Mouse (Mus musculus): ENCODE measurements around the gene Szt2. TPM values are rescaled to one million over a fixed set of nuclear protein-coding genes. Genes with fewer than 3 reads are reported as not detected.

Gene Szt2
- polyA plus RNA-seq, 1 experiment from 2014 or later = 3.1 TPM

- no peaks in the 10 kb centered on the region for H3K4me1 ChIP-seq (ENCODE audit: control insufficient read depth, low read depth, low read length)
- H3K9me3 ChIP-seq (replicated peaks; ENCODE audit: control insufficient read depth, low read length) = no peaks in the 10 kb centered on the region
- 55% methylated on average over 4 of the region's 4 CpGs for WGBS (ENCODE audit: insufficient replicate concordance)
- no peak overlapping the region for H3K9ac ChIP-seq (ENCODE audit: low read depth, low read length)
- no peak overlapping the region for H3K4me2 ChIP-seq (ENCODE audit: low read depth, low read length)
- no peaks in the 10 kb centered on the region for H3K27me3 ChIP-seq (ENCODE audit: control insufficient read depth, insufficient read depth, low read depth, low read length)
- no peak overlapping the region for H3K4me3 ChIP-seq (ENCODE audit: low read depth, low read length)
- H3K36me3 ChIP-seq (ENCODE audit: control insufficient read depth, insufficient read depth) = no peaks in the 10 kb centered on the region
- no peak overlapping the region for H3K27ac ChIP-seq (ENCODE audit: low read length)
- no peak for ATAC-seq (ENCODE audit: low read depth)
Observed at GRCm38 (mm10) chr4:118335991-118336390, 73.1 kb downstream of the Szt2 start.

GRCm38 (mm10) chr4:118331777-118332176 is 77.3 kb downstream of the Szt2 start:
- no peak for ATAC-seq (ENCODE audit: low read depth)
- Histone ChIP-seq H3K4me3 (ENCODE audit: low read depth, low read length) (no peak overlapping the region), H3K9me3 (replicated peaks; ENCODE audit: control insufficient read depth, low read length) (no peaks in the 10 kb centered on the region), H3K4me1 (ENCODE audit: control insufficient read depth, low read depth, low read length) (no peaks in the 10 kb centered on the region), H3K27ac (ENCODE audit: low read length) (no peak overlapping the region), H3K9ac (ENCODE audit: low read depth, low read length) (no peak overlapping the region), H3K36me3 (ENCODE audit: control insufficient read depth, insufficient read depth) (no peaks in the 10 kb centered on the region), H3K27me3 (ENCODE audit: control insufficient read depth, insufficient read depth, low read depth, low read length) (no peaks in the 10 kb centered on the region), H3K4me2 (ENCODE audit: low read depth, low read length) (no peak overlapping the region)
- WGBS (ENCODE audit: insufficient replicate concordance) = 30% methylated on average over 4 of the region's 4 CpGs

GRCm38 (mm10) chr4:118326476-118326875 is 82.6 kb downstream of the Szt2 start:
- 21% methylated on average over 7 of the region's 7 CpGs for WGBS (ENCODE audit: insufficient replicate concordance)
- no peak overlapping the region for H3K27ac ChIP-seq (ENCODE audit: low read length)
- no peaks in the 10 kb centered on the region for H3K9me3 ChIP-seq (replicated peaks; ENCODE audit: control insufficient read depth, low read length)
- no peak overlapping the region for H3K4me3 ChIP-seq (ENCODE audit: low read depth, low read length)
- H3K36me3 ChIP-seq (ENCODE audit: control insufficient read depth, insufficient read depth) = no peaks in the 10 kb centered on the region
- no peak overlapping the region for H3K4me2 ChIP-seq (ENCODE audit: low read depth, low read length)
- no peak overlapping the region for H3K9ac ChIP-seq (ENCODE audit: low read depth, low read length)
- no peaks in the 10 kb centered on the region for H3K4me1 ChIP-seq (ENCODE audit: control insufficient read depth, low read depth, low read length)
- H3K27me3 ChIP-seq (ENCODE audit: control insufficient read depth, insufficient read depth, low read depth, low read length) = no peaks in the 10 kb centered on the region
- no peak for ATAC-seq (ENCODE audit: low read depth)

- Histone ChIP-seq H3K4me2 (ENCODE audit: low read depth, low read length) (no peak overlapping the region), H3K4me3 (ENCODE audit: low read depth, low read length) (no peak overlapping the region), H3K27me3 (ENCODE audit: control insufficient read depth, insufficient read depth, low read depth, low read length) (no peaks in the 10 kb centered on the region), H3K36me3 (ENCODE audit: control insufficient read depth, insufficient read depth) (no peaks in the 10 kb centered on the region), H3K9ac (ENCODE audit: low read depth, low read length) (no peak overlapping the region), H3K9me3 (replicated peaks; ENCODE audit: control insufficient read depth, low read length) (no peaks in the 10 kb centered on the region), H3K4me1 (ENCODE audit: control insufficient read depth, low read depth, low read length) (no peaks in the 10 kb centered on the region), H3K27ac (ENCODE audit: low read length) (no peak overlapping the region)
- no peak for ATAC-seq (ENCODE audit: low read depth)
- WGBS (ENCODE audit: insufficient replicate concordance) = 72% methylated on average over 2 of the region's 2 CpGs
Observed at GRCm38 (mm10) chr4:118320636-118321035, 88.4 kb downstream of the Szt2 start.

- WGBS (ENCODE audit: insufficient replicate concordance) = 39% methylated on average over 8 of the region's 8 CpGs
Observed at GRCm38 (mm10) chr4:118319706-118320344, 89.2 kb downstream of the Szt2 start.

GRCm38 (mm10) chr4:118316662-118317061 is 92.4 kb downstream of the Szt2 start:
- Histone ChIP-seq H3K4me1 (ENCODE audit: control insufficient read depth, low read depth, low read length) (no peaks in the 10 kb centered on the region), H3K9ac (ENCODE audit: low read depth, low read length) (no peak overlapping the region), H3K27ac (ENCODE audit: low read length) (no peak overlapping the region), H3K27me3 (ENCODE audit: control insufficient read depth, insufficient read depth, low read depth, low read length) (no peaks in the 10 kb centered on the region), H3K4me2 (ENCODE audit: low read depth, low read length) (no peak overlapping the region), H3K9me3 (replicated peaks; ENCODE audit: control insufficient read depth, low read length) (no peaks in the 10 kb centered on the region), H3K36me3 (ENCODE audit: control insufficient read depth, insufficient read depth) (no peaks in the 10 kb centered on the region), H3K4me3 (ENCODE audit: low read depth, low read length) (no peak overlapping the region)
- WGBS (ENCODE audit: insufficient replicate concordance) = 56% methylated on average over 4 of the region's 4 CpGs
- ATAC-seq (ENCODE audit: low read depth) = no peak

More at GRCm38 (mm10) chr4:118319706-118320344, 89.2 kb downstream of the Szt2 start:
- ATAC-seq (ENCODE audit: low read depth) = no peak
- Histone ChIP-seq H3K27ac (ENCODE audit: low read length) (no peak overlapping the region), H3K4me1 (ENCODE audit: control insufficient read depth, low read depth, low read length) (no peaks in the 10 kb centered on the region), H3K4me3 (ENCODE audit: low read depth, low read length) (no peak overlapping the region), H3K9ac (ENCODE audit: low read depth, low read length) (no peak overlapping the region), H3K36me3 (ENCODE audit: control insufficient read depth, insufficient read depth) (no peaks in the 10 kb centered on the region), H3K4me2 (ENCODE audit: low read depth, low read length) (no peak overlapping the region), H3K27me3 (ENCODE audit: control insufficient read depth, insufficient read depth, low read depth, low read length) (no peaks in the 10 kb centered on the region), H3K9me3 (replicated peaks; ENCODE audit: control insufficient read depth, low read length) (no peaks in the 10 kb centered on the region)

GRCm38 (mm10) chr4:118315286-118315685 is 93.8 kb downstream of the Szt2 start:
- Histone ChIP-seq H3K4me2 (ENCODE audit: low read depth, low read length) (no peak overlapping the region), H3K27me3 (ENCODE audit: control insufficient read depth, insufficient read depth, low read depth, low read length) (no peaks in the 10 kb centered on the region), H3K4me3 (ENCODE audit: low read depth, low read length) (no peak overlapping the region), H3K36me3 (ENCODE audit: control insufficient read depth, insufficient read depth) (no peaks in the 10 kb centered on the region), H3K27ac (ENCODE audit: low read length) (no peak overlapping the region), H3K9ac (ENCODE audit: low read depth, low read length) (no peak overlapping the region), H3K9me3 (replicated peaks; ENCODE audit: control insufficient read depth, low read length) (no peaks in the 10 kb centered on the region), H3K4me1 (ENCODE audit: control insufficient read depth, low read depth, low read length) (no peaks in the 10 kb centered on the region)
- ATAC-seq (ENCODE audit: low read depth) = no peak
- WGBS (ENCODE audit: insufficient replicate concordance) = 30% methylated on average over 8 of the region's 8 CpGs

Other genes with a start within 250 kb of the Szt2 start
- 9.7 and 9.8 TPM in 2 replicates for gene Kdm4a, start 229.2 kb downstream of the Szt2 start, polyA plus RNA-seq (2015; fragmentation: Nextera tagmentation; extraction: Ambion mirVana)
- gene Ptprf, start 117.9 kb downstream of the Szt2 start, polyA plus RNA-seq (2015; fragmentation: Nextera tagmentation; extraction: Ambion mirVana) = 12.0 and 14.3 TPM in 2 replicates
- gene Med8, start 64 bp upstream of the Szt2 start, polyA plus RNA-seq (2015; fragmentation: Nextera tagmentation; extraction: Ambion mirVana) = 60.9 and 64.3 TPM in 2 replicates
- gene Elovl1, start 18.8 kb upstream of the Szt2 start, polyA plus RNA-seq (2015; fragmentation: Nextera tagmentation; extraction: Ambion mirVana) = 79.5 and 85.1 TPM in 2 replicates
- gene Cdc20, start 28.1 kb upstream of the Szt2 start, polyA plus RNA-seq (2015; fragmentation: Nextera tagmentation; extraction: Ambion mirVana) = 149 and 164 TPM in 2 replicates
- gene Mpl, start 48.2 kb upstream of the Szt2 start, polyA plus RNA-seq (2015; fragmentation: Nextera tagmentation; extraction: Ambion mirVana) = 6.1 and 7.3 TPM in 2 replicates
- gene Tie1, start 80.8 kb upstream of the Szt2 start, polyA plus RNA-seq (2015; fragmentation: Nextera tagmentation; extraction: Ambion mirVana) = 7.3 and 7.9 TPM in 2 replicates
- 6.3 and 8.8 TPM in 2 replicates for gene 2610528J11Rik, start 117.7 kb upstream of the Szt2 start, polyA plus RNA-seq (2015; fragmentation: Nextera tagmentation; extraction: Ambion mirVana)
- 2.7 and 3.2 TPM in 2 replicates for gene Tmem125, start 134.8 kb upstream of the Szt2 start, polyA plus RNA-seq (2015; fragmentation: Nextera tagmentation; extraction: Ambion mirVana)
- 0.74 and 0.91 TPM in 2 replicates for gene Cfap57, start 211.5 kb upstream of the Szt2 start, polyA plus RNA-seq (2015; fragmentation: Nextera tagmentation; extraction: Ambion mirVana)
- gene Ebna1bp2, start 211.5 kb upstream of the Szt2 start, polyA plus RNA-seq (2015; fragmentation: Nextera tagmentation; extraction: Ambion mirVana) = 55.9 and 58.3 TPM in 2 replicates
- gene Olfr62, start 249.7 kb upstream of the Szt2 start, polyA plus RNA-seq (2015; fragmentation: Nextera tagmentation; extraction: Ambion mirVana) = not detected in 2 replicates